Mouse (Mus musculus): ENCODE results near the gene Thrb. TPM values are rescaled to one million over a fixed set of nuclear protein-coding genes. Genes with fewer than 3 reads are reported as not detected.

Thrb gene
- total and polyA plus RNA-seq, 3 experiments, result 7.7 to 28.1 (median 27.5) TPM

DNA sequence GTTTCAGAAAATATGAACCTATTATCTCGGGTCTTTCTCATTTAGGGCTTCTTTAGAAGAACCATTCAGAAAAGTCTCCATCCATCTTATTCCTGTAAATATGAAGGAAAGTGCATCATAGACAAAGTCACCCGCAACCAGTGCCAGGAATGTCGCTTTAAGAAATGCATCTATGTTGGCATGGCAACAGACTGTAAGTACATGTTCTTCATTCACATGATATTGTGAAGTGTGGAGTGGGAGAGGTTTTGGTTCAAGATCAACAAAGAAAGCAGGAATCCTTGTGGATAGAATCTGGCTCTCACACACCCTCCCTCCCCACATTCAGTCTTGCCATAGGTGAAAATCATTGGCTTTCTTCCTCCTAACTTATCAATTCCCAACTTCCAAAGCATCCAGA is 348.5 kb downstream of the Thrb start:
- DNase-seq, result no peak
- H3K79me2 ChIP-seq (replicated peaks; ENCODE audit: control insufficient read depth, insufficient read depth, low read length), result no peaks in the 10 kb centered on the region
- no peaks in the 10 kb centered on the region for H3K4me1 ChIP-seq (ENCODE audit: control insufficient read depth, insufficient read depth, low read length)
- no peak overlapping the region for H3K27ac ChIP-seq
- no peak overlapping the region for H3K9ac ChIP-seq (ENCODE audit: low read depth, low read length)
- no peaks in the 10 kb centered on the region for H3K27me3 ChIP-seq (ENCODE audit: control insufficient read depth, insufficient read depth, low read length)
- TF ChIP-seq POLR2A (IDR thresholded peaks at IDR 0.05; ENCODE audit: insufficient read depth, low read depth, low read length), result no peak
- no peak for TF ChIP-seq CTCF (IDR thresholded peaks at IDR 0.05)
- no peak for TF ChIP-seq EP300 (IDR thresholded peaks at IDR 0.05; ENCODE audit: insufficient read depth, low read depth, low read length)
- no peaks in the 10 kb centered on the region for H3K36me3 ChIP-seq (ENCODE audit: control insufficient read depth, insufficient read depth, low read length)
- 79% methylated on average over 3 of the region's 3 CpGs for WGBS
- intact Hi-C loops (cut with DNase I), result no loop called here
- H3K4me3 ChIP-seq, result no peak overlapping the region

- no peak for TF ChIP-seq POLR2A (IDR thresholded peaks at IDR 0.05; ENCODE audit: insufficient read depth, low read depth, low read length)
- TF ChIP-seq EP300 (IDR thresholded peaks at IDR 0.05; ENCODE audit: insufficient read depth, low read depth, low read length), result no peak
- TF ChIP-seq CTCF (IDR thresholded peaks at IDR 0.05), result no peak
These were observed 356.5 kb downstream of the Thrb start for GRCm38 (mm10) chr14:18016604-18017003.

GRCm38 (mm10) chr14:18020128-18020527 is 360.1 kb downstream of the Thrb start:
- Histone ChIP-seq H3K36me3 (ENCODE audit: control insufficient read depth, insufficient read depth, low read length) (no peaks in the 10 kb centered on the region), H3K27me3 (ENCODE audit: control insufficient read depth, insufficient read depth, low read length) (no peaks in the 10 kb centered on the region), H3K79me2 (replicated peaks; ENCODE audit: control insufficient read depth, insufficient read depth, low read length) (no peaks in the 10 kb centered on the region), H3K9ac (ENCODE audit: low read depth, low read length) (no peak overlapping the region), H3K27ac (no peak overlapping the region), H3K4me1 (ENCODE audit: control insufficient read depth, insufficient read depth, low read length) (peaks cover 5% of the 10 kb centered on the region; the same call in 1 of the 2 replicates), H3K4me3 (no peak overlapping the region)
- intact Hi-C loops (cut with DNase I), result no loop called here
- WGBS, result 78% methylated on average over 4 of the region's 4 CpGs
- no peak for DNase-seq
- TF ChIP-seq EP300 (IDR thresholded peaks at IDR 0.05; ENCODE audit: insufficient read depth, low read depth, low read length) (no peak), POLR2A (IDR thresholded peaks at IDR 0.05; ENCODE audit: insufficient read depth, low read depth, low read length) (no peak), CTCF (IDR thresholded peaks at IDR 0.05) (no peak)

More at GRCm38 (mm10) chr14:18016604-18017003, 356.5 kb downstream of the Thrb start:
- no peaks in the 10 kb centered on the region for H3K79me2 ChIP-seq (replicated peaks; ENCODE audit: control insufficient read depth, insufficient read depth, low read length)
- no peaks in the 10 kb centered on the region for H3K36me3 ChIP-seq (ENCODE audit: control insufficient read depth, insufficient read depth, low read length)
- H3K27ac ChIP-seq, result no peak overlapping the region
- H3K9ac ChIP-seq (ENCODE audit: low read depth, low read length), result no peak overlapping the region
- 83% methylated on average over 5 of the region's 5 CpGs for WGBS
- peaks cover 3% of the 10 kb centered on the region; the same call in 1 of the 2 replicates for H3K4me1 ChIP-seq (ENCODE audit: control insufficient read depth, insufficient read depth, low read length)
- H3K27me3 ChIP-seq (ENCODE audit: control insufficient read depth, insufficient read depth, low read length), result no peaks in the 10 kb centered on the region
- intact Hi-C loops (cut with DNase I), result no loop called here
- no peak for DNase-seq
- no peak overlapping the region for H3K4me3 ChIP-seq

DNA sequence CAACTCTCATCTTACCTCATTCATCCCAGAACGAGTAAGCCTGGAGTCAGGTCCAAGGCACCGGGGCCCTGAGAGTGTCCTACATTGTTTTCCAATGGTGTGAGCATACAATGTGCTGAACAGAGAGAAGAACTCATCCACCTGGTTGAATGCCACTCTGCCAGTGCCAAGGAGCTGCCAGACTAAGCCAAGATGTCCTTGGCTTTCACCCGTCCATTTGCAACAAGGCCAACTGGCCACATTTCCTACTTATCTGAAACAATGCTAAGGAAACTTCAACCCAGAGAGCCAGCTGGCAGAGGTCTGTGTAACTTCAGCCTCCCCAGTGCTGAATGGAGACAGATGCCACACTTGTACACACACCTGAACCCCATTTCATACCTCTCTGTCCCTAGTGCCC is 360.6 kb downstream of the Thrb start:
- H3K4me3 ChIP-seq, result no peak overlapping the region
- intact Hi-C loops (cut with DNase I), result no loop called here
- no peak overlapping the region for H3K9ac ChIP-seq (ENCODE audit: low read depth, low read length)
- H3K27ac ChIP-seq, result no peak overlapping the region
- WGBS, result 60% methylated on average over 3 of the region's 3 CpGs
- no peaks in the 10 kb centered on the region for H3K36me3 ChIP-seq (ENCODE audit: control insufficient read depth, insufficient read depth, low read length)
- peak; percentile 26 to 65 for DNase-seq
- H3K27me3 ChIP-seq (ENCODE audit: control insufficient read depth, insufficient read depth, low read length), result no peaks in the 10 kb centered on the region
- no peaks in the 10 kb centered on the region for H3K79me2 ChIP-seq (replicated peaks; ENCODE audit: control insufficient read depth, insufficient read depth, low read length)
- no peak for TF ChIP-seq EP300 (IDR thresholded peaks at IDR 0.05; ENCODE audit: insufficient read depth, low read depth, low read length)
- TF ChIP-seq POLR2A (IDR thresholded peaks at IDR 0.05; ENCODE audit: insufficient read depth, low read depth, low read length), result no peak
- no peak for TF ChIP-seq CTCF (IDR thresholded peaks at IDR 0.05)
- peaks cover 5% of the 10 kb centered on the region; the same call in 1 of the 2 replicates for H3K4me1 ChIP-seq (ENCODE audit: control insufficient read depth, insufficient read depth, low read length)

DNA sequence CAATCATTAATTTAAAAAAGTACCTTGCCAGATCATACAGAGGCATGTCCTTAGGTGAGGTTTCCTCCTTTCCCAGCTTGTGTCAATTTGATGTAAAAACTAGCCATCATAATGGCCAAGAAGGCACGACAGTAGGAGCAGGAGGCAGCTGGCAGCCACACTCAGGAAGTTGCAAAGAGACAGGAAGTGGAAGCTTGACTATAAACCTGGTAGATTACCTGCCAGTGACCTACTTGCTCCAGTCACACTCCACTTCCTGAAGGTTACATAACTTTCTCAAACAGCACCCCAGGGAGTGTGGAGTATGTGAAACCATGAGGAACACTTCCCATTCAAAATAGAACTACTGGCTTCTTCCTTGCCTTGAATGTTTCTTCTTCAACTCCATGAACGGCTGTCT is 361.7 kb downstream of the Thrb start:
- intact Hi-C loops (cut with DNase I), result no loop called here
- Histone ChIP-seq H3K27me3 (ENCODE audit: control insufficient read depth, insufficient read depth, low read length) (no peaks in the 10 kb centered on the region), H3K27ac (no peak overlapping the region), H3K36me3 (ENCODE audit: control insufficient read depth, insufficient read depth, low read length) (no peaks in the 10 kb centered on the region), H3K79me2 (replicated peaks; ENCODE audit: control insufficient read depth, insufficient read depth, low read length) (no peaks in the 10 kb centered on the region), H3K4me1 (ENCODE audit: control insufficient read depth, insufficient read depth, low read length) (peaks cover 5% of the 10 kb centered on the region; the same call in 1 of the 2 replicates), H3K4me3 (no peak overlapping the region), H3K9ac (ENCODE audit: low read depth, low read length) (no peak overlapping the region)
- TF ChIP-seq CTCF (IDR thresholded peaks at IDR 0.05) (no peak), POLR2A (IDR thresholded peaks at IDR 0.05; ENCODE audit: insufficient read depth, low read depth, low read length) (no peak), EP300 (IDR thresholded peaks at IDR 0.05; ENCODE audit: insufficient read depth, low read depth, low read length) (no peak)
- DNase-seq, result no peak
- WGBS, result 50% methylated on average over 2 of the region's 2 CpGs

GRCm38 (mm10) chr14:18022351-18022750 is 362.3 kb downstream of the Thrb start:
- DNase-seq, result no peak
- Histone ChIP-seq H3K27me3 (ENCODE audit: control insufficient read depth, insufficient read depth, low read length) (no peaks in the 10 kb centered on the region), H3K4me1 (ENCODE audit: control insufficient read depth, insufficient read depth, low read length) (peaks cover 5% of the 10 kb centered on the region; the same call in 1 of the 2 replicates), H3K79me2 (replicated peaks; ENCODE audit: control insufficient read depth, insufficient read depth, low read length) (no peaks in the 10 kb centered on the region), H3K9ac (ENCODE audit: low read depth, low read length) (no peak overlapping the region), H3K36me3 (ENCODE audit: control insufficient read depth, insufficient read depth, low read length) (peaks cover 5% of the 10 kb centered on the region; the same call in 1 of the 2 replicates), H3K4me3 (no peak overlapping the region), H3K27ac (no peak overlapping the region)
- TF ChIP-seq POLR2A (IDR thresholded peaks at IDR 0.05; ENCODE audit: insufficient read depth, low read depth, low read length), result no peak
- no peak for TF ChIP-seq EP300 (IDR thresholded peaks at IDR 0.05; ENCODE audit: insufficient read depth, low read depth, low read length)
- peak; percentile 42 for TF ChIP-seq CTCF (IDR thresholded peaks at IDR 0.05)
- intact Hi-C loops (cut with DNase I), result no loop called here
